Mouse (Mus musculus): Measurements from ENCODE around the gene Rptor.

DNA sequence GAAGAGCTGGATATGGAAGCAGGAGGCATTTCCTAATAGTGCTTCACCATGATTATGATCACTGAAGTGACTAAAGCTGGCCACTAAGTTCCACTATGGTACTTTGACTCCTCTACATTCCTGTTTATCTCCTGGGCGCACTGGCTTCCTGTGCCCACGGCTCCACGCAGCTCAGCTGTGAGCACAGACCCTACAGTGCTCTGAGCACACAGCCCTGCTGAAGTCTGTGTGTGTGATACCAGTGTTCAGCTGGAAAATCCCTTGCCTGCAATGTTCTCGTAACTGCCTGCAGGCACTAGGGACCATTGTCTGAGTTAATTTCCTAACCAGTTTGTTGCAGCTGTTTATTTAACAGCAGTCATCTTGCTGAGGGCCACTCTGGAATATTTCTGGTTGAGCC lies 223.5 kb downstream of the Rptor start:
- TF ChIP-seq CTCF (IDR thresholded peaks at IDR 0.05; ENCODE audit: borderline replicate concordance, extremely low read depth, insufficient read depth, insufficient read length) (no peak), POLR2A (IDR thresholded peaks at IDR 0.05; ENCODE audit: borderline replicate concordance, extremely low read depth, insufficient read depth, insufficient read length, poor library complexity, severe bottlenecking) (no peak)
